Mouse (Mus musculus) inflammation-experienced regulatory T-cells, adult 6 months (primary cell): Measurements from ENCODE around the gene Isg15. TPM values are rescaled to one million over a fixed set of nuclear protein-coding genes. Genes with fewer than 3 reads are reported as not detected.
"Not testable (repeated sequence)": the region's sequence is repeated elsewhere in the genome, so short reads cannot be mapped to it uniquely, and the experiment has no call there.

Experiments
- ATAC-seq: one replicate; pipeline ENCODE4 v1.8.0; 2017
- polyA plus RNA-seq, 3 experiments: library from polyadenylated mRNA; unstranded; fragments of 100-300 nt; shearing (Covaris generic); gene quantifications; one replicate each; pipeline ENCODE4 v1.2.1; 2017

Gene Isg15
- polyA plus RNA-seq, 3 experiments from 2014 or later = 34.7 to 48.9 (median 41.6) TPM

- ATAC-seq = no peak
These were observed 45.8 kb downstream of the Isg15 start for GRCm38 (mm10) chr4:156154771-156155170.

DNA sequence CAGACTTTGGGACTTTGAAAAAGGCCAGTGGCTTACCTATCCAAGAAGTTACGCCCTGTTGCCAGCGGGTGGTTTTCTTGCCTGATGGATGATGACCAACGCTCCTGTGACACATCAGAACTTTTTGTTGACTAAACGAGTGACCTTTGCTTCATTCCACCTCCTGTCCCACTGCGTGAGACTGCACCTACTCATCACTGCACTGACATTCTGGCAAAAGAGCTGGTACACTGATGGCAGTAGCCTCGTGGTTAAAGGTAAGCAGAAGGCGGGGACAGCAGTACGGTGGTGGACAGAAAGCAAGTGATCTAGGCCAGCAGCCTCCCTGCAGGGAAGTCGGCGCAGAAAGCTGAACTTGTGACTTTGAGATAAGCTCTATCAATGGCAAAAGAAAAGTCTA is 49.7 kb downstream of the Isg15 start:
- ATAC-seq = not testable (repeated sequence)

Other genes starting within 250 kb of the Isg15 start
- gene C1qtnf12, start 238.5 kb downstream of the Isg15 start, polyA plus RNA-seq = 1 to 10 TPM; 3.0 to 6.9 (median 5.6) TPM
- 1 to 10 TPM in 1 of 3 experiments, under 1 TPM in 2; 0.63 to 1.0 (median 0.90) TPM for gene B3galt6, start 208.2 kb downstream of the Isg15 start, polyA plus RNA-seq
- gene Sdf4, start 207.9 kb downstream of the Isg15 start, polyA plus RNA-seq = 100 to 1,000 TPM; 489 to 506 (median 496) TPM
- 100 to 1,000 TPM; 682 to 810 (median 720) TPM for gene Tnfrsf4, start 187.0 kb downstream of the Isg15 start, polyA plus RNA-seq
- gene Tnfrsf18, start 174.7 kb downstream of the Isg15 start, polyA plus RNA-seq = 100 to 1,000 TPM; 603 to 779 (median 637) TPM
- gene Ttll10, start 141.4 kb downstream of the Isg15 start, polyA plus RNA-seq = 1 to 10 TPM in 1 of 3 experiments, under 1 TPM in 2; 0.26 to 1.1 (median 0.55) TPM
- 10 to 100 TPM in 2 of 3 experiments, 1 to 10 TPM in 1; 8.6 to 32.7 (median 20.0) TPM for gene 9430015G10Rik, start 90.8 kb downstream of the Isg15 start, polyA plus RNA-seq
- gene Rnf223, start 70.3 kb downstream of the Isg15 start, polyA plus RNA-seq = not detected
- gene Agrn, start 3.3 kb downstream of the Isg15 start, polyA plus RNA-seq = 1 to 10 TPM; 2.2 to 4.3 (median 4.2) TPM
- gene AW011738, start 2.5 kb upstream of the Isg15 start, polyA plus RNA-seq = 1 to 10 TPM; 2.9 to 5.3 (median 3.2) TPM
- under 1 TPM; 0.55 to 0.90 (median 0.74) TPM for gene Perm1, start 15.1 kb upstream of the Isg15 start, polyA plus RNA-seq
- 10 to 100 TPM in 1 of 3 experiments, 1 to 10 TPM in 2; 4.3 to 11.0 (median 8.1) TPM for gene Plekhn1, start 34.0 kb upstream of the Isg15 start, polyA plus RNA-seq
- gene Noc2l, start 35.2 kb upstream of the Isg15 start, polyA plus RNA-seq = 10 to 100 TPM; 11.2 to 16.2 (median 15.7) TPM
- gene Samd11, start 54.8 kb upstream of the Isg15 start, polyA plus RNA-seq = 1 to 10 TPM; 2.5 to 4.0 (median 3.2) TPM
- gene Vmn2r-ps159, start 130.3 kb upstream of the Isg15 start, polyA plus RNA-seq = not detected